Mouse (Mus musculus) MEL (cell line): ENCODE data around the gene Kcnb1.

Experiments
- CTCF ChIP-seq, 3 experiments: IDR thresholded peaks in 2 of 3; conservative IDR thresholded peaks in 1 of 3; 2 replicates each; pipeline ENCODE4 v1.5.1; 2011 to 2012; ENCODE audit warnings: low read length in 3 of 3, low read depth in 2 of 3, mild to moderate bottlenecking in 2 of 3, improper control_type of control experiment in 1 of 3, inconsistent platforms in 1 of 3, mixed read lengths in 1 of 3, moderate library complexity in 1 of 3; ENCODE audit not compliant: control insufficient read depth in 1 of 3, insufficient read depth in 1 of 3, poor library complexity in 1 of 3, severe bottlenecking in 1 of 3
- GABPA ChIP-seq: IDR thresholded peaks from 2 replicates; pipeline ENCODE4 v1.6.1; 2012; ENCODE audit warnings: low read depth, mild to moderate bottlenecking, inconsistent platforms, low read length, improper control_type of control experiment, moderate library complexity
- GATA1 ChIP-seq: IDR thresholded peaks from 2 replicates; pipeline ENCODE4 v1.6.1; 2011; ENCODE audit warnings: low read depth, low read length, improper control_type of control experiment
- MAX ChIP-seq: IDR thresholded peaks from 2 replicates; pipeline ENCODE4 v1.6.1; 2011; ENCODE audit warnings: low read length, improper control_type of control experiment
- MAZ ChIP-seq: IDR thresholded peaks from 2 replicates; pipeline ENCODE4 v1.6.1; 2012; ENCODE audit warnings: low read depth, mild to moderate bottlenecking, inconsistent platforms, low read length, improper control_type of control experiment
- MEF2A ChIP-seq: IDR thresholded peaks from 2 replicates; pipeline ENCODE4 v1.6.1; 2014; ENCODE audit warnings: low read depth, mild to moderate bottlenecking, inconsistent platforms, low read length, improper control_type of control experiment; ENCODE audit not compliant: poor library complexity, insufficient replicate concordance, severe bottlenecking; ENCODE audit errors: extremely low read depth
- NELFE ChIP-seq: IDR thresholded peaks from 2 replicates; pipeline ENCODE4 v1.6.1; 2011; ENCODE audit warnings: low read depth, low read length, improper control_type of control experiment
- POLR2A ChIP-seq, 2 experiments: IDR thresholded peaks; 2 replicates each; pipeline ENCODE4 v1.6.1; 2011 to 2012; ENCODE audit warnings: low read length in 2 of 2, mild to moderate bottlenecking in 2 of 2, control low read depth in 1 of 2, improper control_type of control experiment in 1 of 2, low read depth in 1 of 2, moderate library complexity in 1 of 2; ENCODE audit not compliant: control insufficient read depth in 1 of 2, insufficient read depth in 1 of 2, poor library complexity in 1 of 2
- RAD21 ChIP-seq: IDR thresholded peaks from 2 replicates; pipeline ENCODE4 v1.6.1; 2011; ENCODE audit warnings: mild to moderate bottlenecking, low read depth, low read length, improper control_type of control experiment
- TCF12 ChIP-seq: IDR thresholded peaks from 2 replicates; pipeline ENCODE4 v1.6.1; 2014; ENCODE audit warnings: low read depth, mild to moderate bottlenecking, inconsistent platforms, low read length, improper control_type of control experiment, moderate library complexity
- ZC3H11A ChIP-seq: IDR thresholded peaks from 2 replicates; pipeline ENCODE4 v1.6.1; 2012; ENCODE audit warnings: low read depth, mild to moderate bottlenecking, inconsistent platforms, low read length, improper control_type of control experiment

DNA sequence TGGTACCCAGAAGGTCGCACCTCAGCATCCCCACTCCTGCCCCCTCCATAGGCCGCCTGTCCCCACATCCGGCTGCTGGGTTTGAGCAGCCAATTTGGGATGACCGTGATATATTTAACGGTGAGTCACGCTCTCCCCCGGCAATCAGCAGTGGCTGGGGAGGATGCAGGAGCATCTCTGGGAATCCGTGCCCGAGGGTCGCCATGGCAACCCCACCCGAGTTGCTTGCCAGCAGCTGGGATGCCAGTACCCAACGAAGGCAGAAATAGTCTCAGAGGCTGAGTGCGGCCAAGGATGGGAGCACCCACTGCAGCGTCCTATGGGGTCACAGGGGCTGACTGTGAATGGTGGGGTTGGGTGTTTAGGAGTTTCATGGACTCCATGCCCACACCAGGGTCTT is 53.0 kb downstream of the Kcnb1 start:
- no peak for TF ChIP-seq CTCF (IDR thresholded peaks at IDR 0.05 in 2 of 3, conservative IDR thresholded peaks at IDR 0.05 in 1 of 3; ENCODE audit: control insufficient read depth in 1 of 3, insufficient read depth in 1 of 3, low read depth in 2 of 3, low read length in 3 of 3, poor library complexity in 1 of 3, severe bottlenecking in 1 of 3)
- no peak for TF ChIP-seq POLR2A (IDR thresholded peaks at IDR 0.05; ENCODE audit: control insufficient read depth in 1 of 2, insufficient read depth in 1 of 2, low read depth in 1 of 2, low read length in 2 of 2, poor library complexity in 1 of 2)
- TF ChIP-seq NELFE, result no peak
- no peak for TF ChIP-seq GATA1
- no peak for TF ChIP-seq TCF12
- TF ChIP-seq MAX, result no peak
- TF ChIP-seq MAZ, result no peak
- TF ChIP-seq ZC3H11A, result no peak
- no peak for TF ChIP-seq RAD21
- no peak for TF ChIP-seq GABPA
- no peak for TF ChIP-seq MEF2A
